Mouse (Mus musculus) neural tube, postnatal 0 days (tissue): ENCODE data around the gene Prkcg. TPM values are rescaled to one million over a fixed set of nuclear protein-coding genes. Genes with fewer than 3 reads are reported as not detected.

ENCODE experiments used
- polyA plus RNA-seq: library from polyadenylated mRNA; unstranded; fragments of >200 nt; fragmentation: Nextera tagmentation; extraction: Ambion mirVana; gene quantifications from 2 replicates; pipeline ENCODE4 v1.2.1, GENCODE M21; 2015

Gene Prkcg
- polyA plus RNA-seq = 3.5 and 5.6 TPM in 2 replicates

GRCm38 (mm10) chr7:3288976-3289970 is at the start of gene Prkcg, which contains the start of gene Myadm:
Gene Prkcg, plus strand, starts transcription at chr7:3289179.
Gene Myadm, plus strand, starts transcription at chr7:3289080.

GRCm38 (mm10) chr7:3332619-3333521 is 43.9 kb downstream of the Prkcg start, which contains the start of gene Cacng7:
Gene Cacng7, plus strand, starts transcription at chr7:3332955.

Other genes starting within 250 kb of the Prkcg start
- gene AU018091, start 120.0 kb upstream of the Prkcg start, polyA plus RNA-seq = not detected in 2 replicates
- not detected in 2 replicates for gene Nlrp12, start 39.4 kb upstream of the Prkcg start, polyA plus RNA-seq
- gene Myadm, start 99 bp upstream of the Prkcg start, polyA plus RNA-seq = 41.2 and 41.5 TPM in 2 replicates
- gene Cacng7, start 43.8 kb downstream of the Prkcg start, polyA plus RNA-seq = 5.0 and 5.4 TPM in 2 replicates
- 13.2 and 17.7 TPM in 2 replicates for gene Cacng8, start 101.5 kb downstream of the Prkcg start, polyA plus RNA-seq
- 0.12 and 0.29 TPM in 2 replicates for gene Cacng6, start 135.0 kb downstream of the Prkcg start, polyA plus RNA-seq
- gene Tarm1, start 213.4 kb downstream of the Prkcg start, polyA plus RNA-seq = 0.09 TPM in 1 of 2 replicates, not detected in the other